Mouse (Mus musculus) lung, embryonic 14.5 days (tissue): Measurements from ENCODE around the gene Blmh. TPM values are rescaled to one million over a fixed set of nuclear protein-coding genes. Genes with fewer than 3 reads are reported as not detected.

Experiments
- ATAC-seq: fragments of 200-750 bp; cut with Nextera tagmentation; 2 replicates; pipeline ENCODE4 v1.8.0; 2017; ENCODE audit warnings: mild to moderate bottlenecking, moderate TSS enrichment, moderate library complexity; ENCODE audit not compliant: insufficient read depth
- DNase-seq: peaks from one replicate; pipeline ENCODE4 v3.0.0-alpha.2; 2015
- H3K27ac ChIP-seq: fragments of 300-500 bp; sonication (generic); 2 replicates; pipeline ENCODE4 v1.5.1; 2014; ENCODE audit warnings: low read depth, mild to moderate bottlenecking, moderate library complexity
- H3K27me3 ChIP-seq: fragments of 300-500 bp; sonication (generic); 2 replicates; pipeline ENCODE4 v1.6.1; 2014; ENCODE audit warnings: low read length, control low read depth; ENCODE audit not compliant: insufficient read depth
- H3K36me3 ChIP-seq: fragments of 300-500 bp; sonication (generic); 2 replicates; pipeline ENCODE4 v1.6.1; 2014; ENCODE audit warnings: control low read depth; ENCODE audit not compliant: insufficient read depth
- H3K4me1 ChIP-seq: fragments of 300-500 bp; sonication (generic); 2 replicates; pipeline ENCODE4 v1.6.1; 2014; ENCODE audit warnings: antibody characterized with exemption, control low read depth; ENCODE audit not compliant: insufficient read depth
- H3K4me2 ChIP-seq: fragments of 300-500 bp; sonication (generic); 2 replicates; pipeline ENCODE4 v1.6.1; 2014; ENCODE audit warnings: mild to moderate bottlenecking
- H3K4me3 ChIP-seq: fragments of 300-500 bp; sonication (generic); 2 replicates; pipeline ENCODE4 v1.5.1; 2014; ENCODE audit warnings: low read depth, low read length
- H3K9ac ChIP-seq: fragments of 300-500 bp; sonication (generic); 2 replicates; pipeline ENCODE4 v1.6.1; 2014
- H3K9me3 ChIP-seq: fragments of 300-500 bp; sonication (generic); 2 replicates; pipeline ENCODE4 v1.6.1; 2016; ENCODE audit warnings: low read depth, low read length, control low read depth
- CTCF ChIP-seq: IDR thresholded peaks from 2 replicates; pipeline ENCODE4 v1.5.1; 2016; ENCODE audit warnings: antibody characterized with exemption, low read depth
- WGBS: fragments of 180-500 bp; shearing (Covaris S2); extraction: QIAGEN DNeasy Blood & Tissue Kit; methylation state at CpG from one replicate; pipeline ENCODE4 v1.1.7; 2014; 5-methylcytosine and 5-hydroxymethylcytosine counted together
- polyA plus RNA-seq: library from polyadenylated mRNA; unstranded; fragments of >200 nt; fragmentation: Nextera tagmentation; extraction: Ambion mirVana; gene quantifications from 2 replicates; pipeline ENCODE4 v1.2.1, GENCODE M21; 2014

Blmh gene
- polyA plus RNA-seq, 1 experiment from 2014 or later, result 160 TPM

- no peaks in the 10 kb centered on the region for H3K27me3 ChIP-seq
- peak; percentile 19 for DNase-seq
- no peak; the same call in 1 of the 2 replicates for ATAC-seq
- TF ChIP-seq CTCF, result no peak
- peaks cover 70% of the 10 kb centered on the region for H3K36me3 ChIP-seq
- no peak overlapping the region for H3K4me3 ChIP-seq
- H3K9ac ChIP-seq, result no peak overlapping the region
- no peaks in the 10 kb centered on the region for H3K9me3 ChIP-seq
- H3K4me1 ChIP-seq, result no peaks in the 10 kb centered on the region
- H3K27ac ChIP-seq, result no peak overlapping the region
- H3K4me2 ChIP-seq, result no peak overlapping the region
- WGBS, result 37% methylated on average over 4 of the region's 4 CpGs
These were observed 57.8 kb downstream of the Blmh start for GRCm38 (mm10) chr11:76982415-76982814.

- WGBS, result 58% methylated on average over 5 of the region's 5 CpGs
- TF ChIP-seq CTCF, result no peak
These were observed 59.0 kb downstream of the Blmh start for GRCm38 (mm10) chr11:76983641-76984040.

GRCm38 (mm10) chr11:76984173-76984572 is 59.6 kb downstream of the Blmh start:
- H3K4me1 ChIP-seq, result no peaks in the 10 kb centered on the region
- ATAC-seq (no peak), DNase-seq (no peak)
- no peak overlapping the region for H3K27ac ChIP-seq
- H3K36me3 ChIP-seq, result peaks cover 74% of the 10 kb centered on the region
- TF ChIP-seq CTCF, result no peak
- no peaks in the 10 kb centered on the region for H3K9me3 ChIP-seq
- no peaks in the 10 kb centered on the region for H3K27me3 ChIP-seq
- H3K4me3 ChIP-seq, result no peak overlapping the region
- no peak overlapping the region for H3K4me2 ChIP-seq
- no peak overlapping the region for H3K9ac ChIP-seq

More at GRCm38 (mm10) chr11:76983641-76984040, 59.0 kb downstream of the Blmh start:
- Histone ChIP-seq H3K4me2 (no peak overlapping the region), H3K4me3 (no peak overlapping the region), H3K9ac (no peak overlapping the region), H3K27ac (no peak overlapping the region), H3K4me1 (no peaks in the 10 kb centered on the region), H3K27me3 (no peaks in the 10 kb centered on the region), H3K36me3 (peaks cover 75% of the 10 kb centered on the region), H3K9me3 (no peaks in the 10 kb centered on the region)
- DNase-seq (no peak), ATAC-seq (no peak)

- H3K27ac ChIP-seq, result no peak overlapping the region
These were observed 66.2 kb downstream of the Blmh start for GRCm38 (mm10) chr11:76990839-76991238.

GRCm38 (mm10) chr11:76992886-76993285 is 68.3 kb downstream of the Blmh start:
- ATAC-seq (no peak), DNase-seq (no peak)
- Histone ChIP-seq H3K9ac (no peak overlapping the region), H3K4me1 (no peaks in the 10 kb centered on the region), H3K4me3 (no peak overlapping the region), H3K27me3 (peaks cover 12% of the 10 kb centered on the region), H3K4me2 (no peak overlapping the region), H3K36me3 (peaks cover 10% of the 10 kb centered on the region), H3K9me3 (no peaks in the 10 kb centered on the region), H3K27ac (no peak overlapping the region)
- no peak for TF ChIP-seq CTCF
- WGBS, result 34% methylated on average over 4 of the region's 4 CpGs

More at GRCm38 (mm10) chr11:76990839-76991238, 66.2 kb downstream of the Blmh start:
- Histone ChIP-seq H3K9ac (no peak overlapping the region), H3K27me3 (no peaks in the 10 kb centered on the region; the same call in 1 of the 2 replicates), H3K4me2 (no peak overlapping the region), H3K9me3 (no peaks in the 10 kb centered on the region), H3K4me3 (no peak overlapping the region), H3K4me1 (no peaks in the 10 kb centered on the region), H3K36me3 (peaks cover 30% of the 10 kb centered on the region)
- 64% methylated on average over 5 of the region's 5 CpGs for WGBS
- ATAC-seq, result no peak
- TF ChIP-seq CTCF, result no peak
- no peak for DNase-seq

GRCm38 (mm10) chr11:76995966-76996672 is 71.5 kb downstream of the Blmh start:
- Histone ChIP-seq H3K9ac (no peak overlapping the region), H3K27me3 (peaks cover 38% of the 10 kb centered on the region), H3K27ac (no peak overlapping the region), H3K9me3 (no peaks in the 10 kb centered on the region), H3K4me2 (no peak overlapping the region), H3K4me1 (no peaks in the 10 kb centered on the region; the same call in 1 of the 2 replicates), H3K36me3 (no peaks in the 10 kb centered on the region), H3K4me3 (no peak overlapping the region)
- 47% methylated on average over 20 of the region's 20 CpGs for WGBS
- TF ChIP-seq CTCF, result no peak
- no peak for DNase-seq
- ATAC-seq, result no peak

GRCm38 (mm10) chr11:76997305-76997704 is 72.7 kb downstream of the Blmh start:
- Histone ChIP-seq H3K9ac (no peak overlapping the region; the same call in 1 of the 2 replicates), H3K27me3 (peaks cover 38% of the 10 kb centered on the region)
- WGBS, result 1% methylated on average over 21 of the region's 21 CpGs

More at GRCm38 (mm10) chr11:76997305-76997704, 72.7 kb downstream of the Blmh start:
- H3K4me3 ChIP-seq, result peak overlapping the region; percentile 44
- peak; percentile 92 for TF ChIP-seq CTCF
- no peaks in the 10 kb centered on the region for H3K9me3 ChIP-seq
- no peak overlapping the region for H3K27ac ChIP-seq
- ATAC-seq, result peak; percentile 62
- no peaks in the 10 kb centered on the region for H3K36me3 ChIP-seq
- H3K4me1 ChIP-seq, result no peaks in the 10 kb centered on the region; the same call in 1 of the 2 replicates
- DNase-seq, result peak; percentile 90
- H3K4me2 ChIP-seq, result peak overlapping the region; percentile 85
